Mouse (Mus musculus) brown adipose tissue, adult 24 weeks (tissue): ENCODE measurements around the gene Ctss. TPM values are rescaled to one million over a fixed set of nuclear protein-coding genes. Genes with fewer than 3 reads are reported as not detected.
"Not testable (repeated sequence)": the region's sequence is repeated elsewhere in the genome, so short reads cannot be mapped to it uniquely, and the experiment has no call there.

Experiments used
- H3K27ac ChIP-seq: fragments of 200-500 bp; replicated peaks from 2 replicates; pipeline ENCODE4 v1.5.1; 2012; ENCODE audit warnings: low read depth, mild to moderate bottlenecking, low read length
- H3K4me1 ChIP-seq: fragments of 200-500 bp; 2 replicates; pipeline ENCODE4 v1.6.1; 2012; ENCODE audit warnings: low read length, mixed read lengths; ENCODE audit not compliant: control insufficient read depth, insufficient read depth, insufficient read length
- H3K4me3 ChIP-seq: fragments of 200-500 bp; 2 replicates; pipeline ENCODE4 v1.5.1; 2012; ENCODE audit warnings: low read depth, mild to moderate bottlenecking, low read length, moderate library complexity; ENCODE audit not compliant: insufficient read depth
- polyA plus RNA-seq: library from polyadenylated mRNA; stranded (reverse); fragments of >200 nt; gene quantifications from 2 replicates; pipeline ENCODE4 v1.2.4, GENCODE M21; 2012; ENCODE audit not compliant: missing spikeins, insufficient read depth, insufficient read length

Ctss gene
- polyA plus RNA-seq, 1 experiment: 22.4 TPM

- H3K4me1 ChIP-seq: no peaks in the 10 kb centered on the region
- no peak overlapping the region for H3K4me3 ChIP-seq
- no peak overlapping the region for H3K27ac ChIP-seq
These were observed 7.3 kb upstream of the Ctss start for GRCm38 (mm10) chr3:95519315-95519714.

DNA sequence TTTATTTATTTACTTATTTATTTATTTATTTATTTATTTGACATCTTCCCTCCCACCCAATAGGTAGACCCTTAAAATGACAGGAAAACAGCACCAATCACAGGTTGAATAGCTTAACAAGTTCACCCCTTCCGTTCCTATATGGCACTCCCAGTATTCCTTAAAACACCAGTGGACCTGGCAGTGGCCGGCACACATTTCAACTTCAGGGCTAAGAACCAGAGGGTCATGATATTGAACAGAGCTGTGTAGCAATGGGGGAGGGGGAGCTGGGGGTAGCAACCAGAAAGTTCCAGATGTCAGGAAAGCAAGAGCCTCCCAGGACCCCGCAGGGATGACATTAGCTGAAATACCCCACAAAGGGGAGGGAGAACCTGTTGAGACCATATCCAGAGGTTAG lies 6.5 kb upstream of the Ctss start:
- H3K27ac ChIP-seq: peak overlapping the region; percentile 53; the same call in 1 of the 2 replicates
- no peaks in the 10 kb centered on the region for H3K4me1 ChIP-seq
- H3K4me3 ChIP-seq: no peak overlapping the region

DNA sequence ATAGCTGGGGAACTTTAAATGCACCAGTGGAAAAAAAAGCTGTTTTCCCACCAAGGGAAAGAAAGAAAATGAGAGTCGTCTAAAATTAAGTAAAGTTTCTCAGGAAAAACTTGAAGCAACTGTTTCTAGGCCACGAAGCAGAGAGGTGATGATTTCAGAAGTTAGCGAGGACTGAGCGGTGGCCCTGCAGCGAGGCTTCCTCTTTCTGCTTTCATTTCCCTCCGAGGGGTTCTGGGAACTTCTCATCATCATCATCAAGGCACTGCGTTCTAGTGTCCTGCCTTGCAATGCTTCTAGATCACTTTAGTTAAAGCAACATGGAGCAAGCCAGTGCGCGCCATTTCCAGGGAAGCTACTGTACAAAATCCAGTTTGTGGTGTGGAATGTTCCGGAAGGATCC lies 5.4 kb upstream of the Ctss start:
- Histone ChIP-seq H3K4me1 (no peaks in the 10 kb centered on the region), H3K27ac (peak overlapping the region; percentile 64), H3K4me3 (no peak overlapping the region)

- Histone ChIP-seq H3K27ac (no peak overlapping the region), H3K4me3 (no peak overlapping the region), H3K4me1 (no peaks in the 10 kb centered on the region)
These were observed 2.9 kb upstream of the Ctss start for GRCm38 (mm10) chr3:95523662-95524061.

DNA sequence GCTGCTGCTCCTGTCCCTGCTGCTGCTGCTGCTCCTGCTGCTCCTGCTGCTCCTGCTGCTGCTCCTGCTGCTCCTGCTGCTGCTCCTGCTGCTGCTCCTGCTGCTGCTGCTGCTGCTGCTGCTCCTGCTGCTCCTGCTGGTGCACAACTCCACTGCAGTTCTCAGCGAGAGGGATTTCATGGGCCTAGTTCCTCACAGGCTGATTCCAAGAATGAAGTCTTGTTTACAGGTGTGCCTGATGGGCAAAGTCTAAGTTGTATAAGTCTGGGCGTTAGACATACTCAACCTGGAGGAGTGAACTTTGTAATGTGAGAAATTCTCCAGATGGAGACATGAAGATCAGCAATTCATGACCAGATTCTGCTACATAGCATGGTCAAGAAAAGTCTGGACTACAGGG lies 1.9 kb upstream of the Ctss start:
- H3K27ac ChIP-seq: no peak overlapping the region
- H3K4me1 ChIP-seq: no peaks in the 10 kb centered on the region
- no peak overlapping the region for H3K4me3 ChIP-seq

DNA sequence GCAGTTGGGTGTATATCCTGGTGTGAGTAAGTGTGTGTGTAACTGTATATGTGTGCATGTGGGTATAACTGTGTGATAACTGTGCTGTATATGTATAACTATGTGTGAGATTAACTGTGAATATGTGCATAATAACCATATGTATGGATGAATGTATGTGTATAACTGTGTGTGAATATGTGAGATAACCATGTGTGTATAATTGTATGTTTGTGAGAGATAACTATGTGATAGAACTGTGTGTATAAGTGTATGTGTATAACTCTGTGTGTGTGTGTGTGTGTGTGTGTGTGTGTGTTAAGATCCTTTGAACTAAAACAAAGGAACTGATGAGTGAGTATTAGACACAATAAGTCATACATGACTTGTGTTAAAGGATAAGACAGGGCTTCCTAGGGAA lies 475 bp upstream of the Ctss start:
- Histone ChIP-seq H3K27ac (no peak overlapping the region), H3K4me1 (no peaks in the 10 kb centered on the region), H3K4me3 (no peak overlapping the region)

GRCm38 (mm10) chr3:95529814-95530213 lies 3.2 kb downstream of the Ctss start:
- peak overlapping the region; percentile 27; the same call in 1 of the 2 replicates for H3K4me3 ChIP-seq
- peak overlapping the region; percentile 76 for H3K27ac ChIP-seq
- no peaks in the 10 kb centered on the region for H3K4me1 ChIP-seq

GRCm38 (mm10) chr3:95531025-95531424 lies 4.4 kb downstream of the Ctss start:
- Histone ChIP-seq H3K4me3 (no peak overlapping the region), H3K27ac (no peak overlapping the region), H3K4me1 (no peaks in the 10 kb centered on the region)

- Histone ChIP-seq H3K4me3 (no peak overlapping the region), H3K4me1 (no peaks in the 10 kb centered on the region)
These were observed 6.8 kb downstream of the Ctss start for GRCm38 (mm10) chr3:95533364-95533763.

GRCm38 (mm10) chr3:95534927-95535326 lies 8.3 kb downstream of the Ctss start:
- H3K27ac ChIP-seq: no peak overlapping the region
- no peak overlapping the region for H3K4me3 ChIP-seq
- no peaks in the 10 kb centered on the region for H3K4me1 ChIP-seq

More at GRCm38 (mm10) chr3:95533364-95533763, 6.8 kb downstream of the Ctss start:
- H3K27ac ChIP-seq: no peak overlapping the region

- Histone ChIP-seq H3K4me1 (no peaks in the 10 kb centered on the region), H3K4me3 (no peak overlapping the region), H3K27ac (no peak overlapping the region)
These were observed 12.3 kb downstream of the Ctss start for GRCm38 (mm10) chr3:95538936-95539335.

DNA sequence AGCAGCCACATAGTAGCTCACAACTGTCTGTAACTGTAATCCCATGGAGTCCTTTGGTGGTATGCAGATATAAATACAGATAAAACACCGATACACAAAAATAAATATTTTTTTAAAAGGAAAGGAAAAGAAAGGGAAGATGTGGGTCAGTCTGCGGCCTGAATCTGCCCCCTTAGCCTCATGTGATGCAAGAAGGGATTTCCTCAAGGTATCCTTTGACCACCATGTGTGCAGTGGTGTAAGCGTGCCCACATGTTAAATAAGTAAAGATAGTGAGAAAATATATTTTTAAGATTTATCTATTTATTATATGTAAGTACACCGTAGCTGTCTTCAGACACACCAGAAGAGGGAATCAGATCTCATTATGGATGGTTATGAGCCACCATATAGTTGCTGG lies 13.3 kb downstream of the Ctss start:
- Histone ChIP-seq H3K27ac (no peak overlapping the region), H3K4me1 (no peaks in the 10 kb centered on the region), H3K4me3 (no peak overlapping the region)

- H3K4me1 ChIP-seq, H3K4me3 ChIP-seq: not testable (repeated sequence)
These were observed 14.6 kb downstream of the Ctss start for GRCm38 (mm10) chr3:95541186-95541585.

GRCm38 (mm10) chr3:95542171-95542570 lies 15.6 kb downstream of the Ctss start:
- no peaks in the 10 kb centered on the region for H3K4me1 ChIP-seq
- H3K4me3 ChIP-seq: no peak overlapping the region
- no peak overlapping the region for H3K27ac ChIP-seq

More at GRCm38 (mm10) chr3:95541186-95541585, 14.6 kb downstream of the Ctss start:
- H3K27ac ChIP-seq: not testable (repeated sequence)

GRCm38 (mm10) chr3:95542981-95543380 lies 16.4 kb downstream of the Ctss start:
- H3K27ac ChIP-seq: no peak overlapping the region
- H3K4me1 ChIP-seq: no peaks in the 10 kb centered on the region
- no peak overlapping the region for H3K4me3 ChIP-seq

DNA sequence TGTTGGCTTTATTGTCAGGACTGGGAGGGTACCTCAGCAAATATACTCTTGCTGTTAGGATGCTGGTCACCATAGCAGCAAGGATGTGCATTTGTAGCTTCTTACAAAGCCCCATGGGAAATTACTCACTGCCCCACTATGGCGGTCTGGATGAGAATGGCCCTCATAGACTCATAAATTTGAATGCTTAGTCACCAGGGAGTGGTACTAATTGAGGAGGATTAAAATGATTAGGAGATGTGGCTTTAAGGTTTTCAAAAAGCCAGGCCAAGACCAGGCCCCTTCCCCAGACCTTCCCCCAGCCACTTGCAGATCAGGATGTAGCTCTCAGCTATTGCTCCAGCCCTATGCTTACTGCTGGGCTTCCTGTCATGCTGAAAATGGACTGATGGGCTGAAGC lies 23.6 kb downstream of the Ctss start:
- H3K27ac ChIP-seq: no peak overlapping the region
- H3K4me3 ChIP-seq: no peak overlapping the region
- H3K4me1 ChIP-seq: no peaks in the 10 kb centered on the region

DNA sequence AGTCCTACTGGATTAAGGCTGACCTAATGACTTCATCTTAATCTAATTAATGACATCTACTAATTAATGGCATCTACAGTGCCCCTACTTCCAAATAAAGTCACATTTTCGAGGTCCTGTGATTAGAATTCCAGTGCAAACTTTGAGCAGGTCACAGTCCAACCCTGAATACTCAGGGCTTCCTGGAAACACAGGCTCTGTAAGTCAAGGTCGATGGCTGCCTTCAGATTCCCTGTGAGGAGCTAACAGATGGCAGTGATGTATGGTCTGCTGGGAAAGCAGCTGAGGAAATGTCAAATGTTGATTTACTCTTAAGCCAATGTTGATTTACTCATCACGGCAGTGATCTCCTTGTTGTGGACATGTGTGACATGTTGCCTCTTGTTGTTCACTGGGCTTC lies 27.4 kb downstream of the Ctss start:
- no peak overlapping the region for H3K27ac ChIP-seq
- H3K4me3 ChIP-seq: no peak overlapping the region
- H3K4me1 ChIP-seq: no peaks in the 10 kb centered on the region
